In genomic region chr5:131876569-131876968, GRCm38 (mm10) we compare ENCODE assay signal across 23 mouse cellular contexts.
DNase-seq lines count a peak whose midpoint lies in the region; ATAC-seq and TF ChIP-seq lines count a peak whose summit lies in the region.
"Had no signal": no experiment of that assay in that cellular context is flagged by ENCODE, and none has a peak within 500 bp of the region (broad histone marks: within the 10 kb centered on the region; RNA-seq: fewer than 3 reads in every experiment).

No protein-coding gene starts in this region.

- no peak overlapping the region for H3K27ac ChIP-seq in liver, adult 2 months (replicated peaks; ENCODE audit: insufficient read depth, low read depth, low read length)
- H3K27ac ChIP-seq: embryonic facial prominence, embryonic 10.5 days; forebrain, embryonic 12.5 days; hindbrain, embryonic 15.5 days; limb, embryonic 13.5 days; liver, embryonic 14.5 days; neural tube, embryonic 13.5 days; stomach, postnatal 0 days had no signal

- ATAC-seq in monocyte, adult 5-6 weeks (replicated peaks; ENCODE audit: insufficient number of reproducible peaks, low FRiP score, low TSS enrichment, poor library complexity, severe bottlenecking): no peak
- ATAC-seq: activated CD4-positive, CD25-positive, alpha-beta regulatory T cell, adult 4 months had no signal

- peak; percentile 15 for DNase-seq in liver, adult 2 months (ENCODE audit: extremely low read depth, low read depth, low spot score)
- DNase-seq in liver (no peak), MN1 (ENCODE audit: low spot score) (peak; percentile 40)
- DNase-seq in adrenal gland, adult 8-10 months: peak; percentile 75
- peak; percentile 57 for DNase-seq in fat pad, adult 2 months (ENCODE audit: extremely low read depth, low read depth, low spot score)
- DNase-seq in embryo, embryonic 9.5 days (ENCODE audit: extremely low spot score): no peak
- no peak for DNase-seq in T-cell, adult 2 months (ENCODE audit: low spot score)
- DNase-seq: cerebellum, adult 2 months; kidney, postnatal 36 days; midbrain, embryonic 14.5 days; right cerebral cortex, adult 18-20 months; right cerebral cortex, postnatal 4 days; thymus, adult 2 months; thymus, postnatal 4 days had no signal

- H3K27me3 ChIP-seq in liver, adult 2 months (ENCODE audit: control insufficient read depth, insufficient read depth, low read length): no peaks in the 10 kb centered on the region
- H3K27me3 ChIP-seq: hindbrain, embryonic 15.5 days; limb, embryonic 13.5 days; neural tube, embryonic 13.5 days had no signal

- no peaks in the 10 kb centered on the region for H3K36me3 ChIP-seq in liver, adult 2 months (ENCODE audit: control insufficient read depth, insufficient read depth, low read length)
- H3K36me3 ChIP-seq: embryonic facial prominence, embryonic 10.5 days; forebrain, embryonic 12.5 days; hindbrain, embryonic 15.5 days; limb, embryonic 13.5 days; neural tube, embryonic 13.5 days had no signal

- no peaks in the 10 kb centered on the region for H3K4me1 ChIP-seq in liver, adult 2 months (ENCODE audit: control insufficient read depth, insufficient read depth, low read length)
- H3K4me1 ChIP-seq: embryonic facial prominence, embryonic 10.5 days; forebrain, embryonic 12.5 days had no signal

- TF ChIP-seq CTCF in liver, adult 2 months (IDR thresholded peaks at IDR 0.05; ENCODE audit: low read depth, low read length): no peak

- no peak overlapping the region for H3K9ac ChIP-seq in liver, adult 2 months (ENCODE audit: low read depth, low read length)
- H3K9ac ChIP-seq: forebrain, embryonic 12.5 days; hindbrain, embryonic 15.5 days; limb, embryonic 13.5 days; liver, embryonic 14.5 days; neural tube, embryonic 13.5 days had no signal

- H3K79me2 ChIP-seq in liver, adult 2 months (ENCODE audit: control insufficient read depth, insufficient read depth, low read length): no peaks in the 10 kb centered on the region

- H3K4me3 ChIP-seq in liver, adult 2 months (ENCODE audit: insufficient read depth, low read depth, low read length): no peak overlapping the region
- H3K4me3 ChIP-seq: embryonic facial prominence, embryonic 10.5 days; forebrain, embryonic 12.5 days; hindbrain, embryonic 15.5 days; limb, embryonic 13.5 days; neural tube, embryonic 13.5 days had no signal

- TF ChIP-seq POLR2A in liver, adult 2 months (IDR thresholded peaks at IDR 0.05; ENCODE audit: extremely low read depth, insufficient read depth, low read length): no peak

Comparison
In these comparisons a context has a peak if more than half of its experiments do, and no peak if none do; other contexts are left out.
1. DNase-seq: peak in liver, adult 2 months (single experiment), MN1 (single experiment), adrenal gland, adult 8-10 months (single experiment) and fat pad, adult 2 months (single experiment); none in liver (single experiment), embryo, embryonic 9.5 days (single experiment) and T-cell, adult 2 months (single experiment).